Mouse (Mus musculus) CH12.LX (cell line): Measurements from ENCODE around the gene Smim27.

Experiments used
- CTCF ChIP-seq, 2 experiments: IDR thresholded peaks in 1 of 2; conservative IDR thresholded peaks in 1 of 2; 2 replicates each; pipeline ENCODE4 v1.5.1; 2011 to 2012; ENCODE audit warnings: low read depth in 2 of 2, low read length in 2 of 2, improper control_type of control experiment in 1 of 2, inconsistent platforms in 1 of 2, mild to moderate bottlenecking in 1 of 2, moderate library complexity in 1 of 2
- E2F4 ChIP-seq: IDR thresholded peaks from 2 replicates; pipeline ENCODE4 v1.6.1; 2011; ENCODE audit warnings: low read depth, low read length, improper control_type of control experiment; ENCODE audit not compliant: insufficient replicate concordance
- EP300 ChIP-seq: IDR thresholded peaks from 2 replicates; pipeline ENCODE4 v1.6.1; 2011; ENCODE audit warnings: low read length, improper control_type of control experiment
- ETS1 ChIP-seq: conservative IDR thresholded peaks from 2 replicates; pipeline ENCODE4 v1.6.1; 2012; ENCODE audit warnings: low read depth, mild to moderate bottlenecking, inconsistent platforms, low read length, improper control_type of control experiment, moderate library complexity
- HCFC1 ChIP-seq: IDR thresholded peaks from 2 replicates; pipeline ENCODE4 v1.6.1; 2012; ENCODE audit warnings: low read depth, mild to moderate bottlenecking, inconsistent platforms, low read length, improper control_type of control experiment
- MEF2A ChIP-seq: IDR thresholded peaks from 2 replicates; pipeline ENCODE4 v1.6.1; 2014; ENCODE audit warnings: low read depth, mild to moderate bottlenecking, inconsistent platforms, low read length, improper control_type of control experiment, borderline replicate concordance
- RCOR1 ChIP-seq: conservative IDR thresholded peaks from 2 replicates; pipeline ENCODE4 v1.6.1; 2012; ENCODE audit warnings: low read depth, mild to moderate bottlenecking, inconsistent platforms, low read length, improper control_type of control experiment
- UBTF ChIP-seq: IDR thresholded peaks from 2 replicates; pipeline ENCODE4 v1.6.1; 2012; ENCODE audit warnings: low read depth, mild to moderate bottlenecking, inconsistent platforms, low read length, improper control_type of control experiment, moderate library complexity
- ZKSCAN1 ChIP-seq: IDR thresholded peaks from 2 replicates; pipeline ENCODE4 v1.6.1; 2012; ENCODE audit warnings: low read depth, inconsistent platforms, low read length, improper control_type of control experiment, borderline replicate concordance

DNA sequence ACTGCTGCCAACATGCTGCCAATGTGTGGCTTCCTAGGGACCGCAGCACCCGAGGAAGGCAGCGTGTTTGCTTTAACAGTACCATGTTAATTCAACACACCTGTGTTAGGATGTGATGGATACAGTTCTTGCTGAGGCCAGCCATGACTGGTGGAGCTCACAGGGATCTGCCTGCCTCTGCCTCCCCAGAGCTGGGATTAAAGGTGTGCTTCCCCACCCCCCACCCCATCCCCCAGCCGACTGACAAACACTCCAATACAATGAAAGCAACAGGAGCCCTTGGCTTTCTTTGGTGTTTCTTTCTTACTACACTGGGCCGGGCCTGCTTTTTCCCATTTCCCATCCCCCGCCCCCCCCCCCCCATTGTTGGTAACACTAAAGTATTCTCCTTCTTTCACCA, 35.1 kb upstream of the Smim27 start:
- TF ChIP-seq ZKSCAN1, result no peak
- TF ChIP-seq E2F4, result no peak
- no peak for TF ChIP-seq CTCF (conservative IDR thresholded peaks at IDR 0.05 in 1 of 2, IDR thresholded peaks at IDR 0.05 in 1 of 2; ENCODE audit: low read depth in 2 of 2, low read length in 2 of 2)
- TF ChIP-seq HCFC1, result no peak
- no peak for TF ChIP-seq EP300
- no peak for TF ChIP-seq RCOR1
- no peak for TF ChIP-seq UBTF
- TF ChIP-seq ETS1, result no peak
- no peak for TF ChIP-seq MEF2A
